Mouse (Mus musculus) lung, postnatal 0 days (tissue): ENCODE measurements around the gene Rab11fip5.

Source experiments
- CTCF ChIP-seq: IDR thresholded peaks from 2 replicates; pipeline ENCODE4 v1.5.1; 2016; ENCODE audit warnings: antibody characterized with exemption, mild to moderate bottlenecking
- EP300 ChIP-seq: IDR thresholded peaks from 2 replicates; pipeline ENCODE4 v1.6.1; 2016; ENCODE audit warnings: antibody characterized with exemption, mild to moderate bottlenecking, control low read depth

- TF ChIP-seq EP300 (no peak), CTCF (no peak)
These were observed 10.6 kb downstream of the Rab11fip5 start for GRCm38 (mm10) chr6:85363906-85364260.
